Mouse (Mus musculus): ENCODE measurements around the gene Zfp518a. TPM values are rescaled to one million over a fixed set of nuclear protein-coding genes. Genes with fewer than 3 reads are reported as not detected.
A peak's percentile ranks its signal among the peaks of the same experiment; 100 is the strongest.

Zfp518a gene
- polyA plus RNA-seq (2016; fragmentation: Nextera tagmentation; extraction: Ambion mirVana): 10.1 and 11.3 TPM in 2 replicates

DNA sequence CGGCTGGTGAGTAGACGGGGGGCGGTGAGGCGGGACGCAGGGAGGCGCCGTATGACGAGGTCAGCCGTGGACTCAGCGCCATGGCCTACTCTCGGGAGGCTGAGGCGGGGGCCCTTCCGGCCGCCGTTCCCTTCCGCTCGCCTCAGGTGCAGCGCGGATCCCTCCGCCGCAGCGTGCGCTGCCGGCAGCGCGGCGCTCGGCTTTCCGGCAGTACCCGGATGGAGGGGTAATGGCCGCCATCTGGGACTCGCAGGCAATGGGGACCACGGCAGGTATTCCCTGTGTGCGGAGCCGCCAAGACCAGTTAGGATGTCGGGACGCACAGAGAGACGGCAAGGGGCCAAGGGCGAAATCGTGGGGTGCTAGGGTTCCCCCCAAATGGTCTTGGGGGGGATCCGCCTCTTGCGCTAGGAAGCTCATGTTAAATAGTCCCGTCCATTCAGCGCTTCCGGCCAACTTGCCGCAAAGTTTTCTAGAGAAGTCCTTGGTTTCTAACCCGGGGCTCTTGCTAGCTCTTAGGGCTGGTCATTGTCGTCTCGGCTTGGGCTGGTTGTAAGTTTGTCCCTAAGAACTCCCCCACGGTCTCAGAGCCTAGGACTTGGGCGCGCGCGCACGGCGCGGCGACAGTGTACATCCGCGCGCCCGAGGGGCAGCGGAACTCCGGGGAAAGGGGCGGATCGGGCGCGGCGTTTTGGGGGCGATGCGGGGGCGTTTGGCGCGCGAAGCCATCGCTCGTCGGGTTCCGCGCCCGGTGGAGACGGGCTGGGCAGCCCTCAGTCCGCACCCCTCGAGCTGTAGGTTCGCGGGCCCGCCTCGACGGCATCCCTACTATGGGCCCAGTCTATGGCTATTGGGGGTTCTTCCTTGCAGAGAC lies at the start of gene Zfp518a:
Zfp518a (plus strand) TSS at position 187 of the 874 bp plus-strand sequence.
- peak; percentile 93 for DNase-seq (ENCODE audit: low spot score)
- Histone ChIP-seq H3K9me3 (peaks cover 5% of the 10 kb centered on the region; the same call in 1 of the 2 replicates), H3K27ac (peak within 1 kb of the TSS; percentile 99), H3K4me1 (replicated peaks) (peaks cover 9% of the 10 kb centered on the region; the same call in 1 of the 2 replicates), H3K36me3 (peaks cover 23% of the 10 kb centered on the region), H3K27me3 (ENCODE audit: insufficient read depth, poor library complexity, severe bottlenecking) (peaks cover 38% of the 10 kb centered on the region), H3K4me3 (peak within 1 kb of the TSS; percentile 85)
- under 1% methylated on average over 89 of the region's 89 CpGs for WGBS

DNA sequence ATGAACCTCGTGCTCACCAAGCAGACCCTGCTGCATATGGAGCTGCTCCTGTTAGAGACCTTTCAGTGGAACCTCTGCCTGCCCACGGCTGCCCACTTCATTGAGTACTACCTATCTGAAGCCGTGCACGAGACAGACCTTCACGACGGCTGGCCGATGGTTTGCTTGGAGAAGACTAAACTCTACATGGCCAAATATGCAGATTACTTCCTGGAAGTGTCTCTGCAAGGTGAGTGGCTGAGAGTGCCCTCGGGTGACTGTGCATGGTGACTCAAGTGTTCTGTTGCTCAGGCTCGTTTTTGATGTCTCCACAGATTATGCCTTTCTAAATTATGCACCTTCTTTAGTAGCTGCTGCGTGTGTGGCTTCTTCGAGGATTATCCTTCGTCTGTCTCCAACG lies 49.8 kb upstream of the Zfp518a start:
- Histone ChIP-seq H3K27ac (no peak overlapping the region), H3K27me3 (ENCODE audit: insufficient read depth, poor library complexity, severe bottlenecking) (no peaks in the 10 kb centered on the region), H3K4me3 (no peak overlapping the region), H3K4me1 (replicated peaks) (no peaks in the 10 kb centered on the region), H3K36me3 (peaks cover 99% of the 10 kb centered on the region), H3K9me3 (no peaks in the 10 kb centered on the region)
- no peak for DNase-seq (ENCODE audit: low spot score)
- 92% methylated on average over 13 of the region's 13 CpGs for WGBS

DNA sequence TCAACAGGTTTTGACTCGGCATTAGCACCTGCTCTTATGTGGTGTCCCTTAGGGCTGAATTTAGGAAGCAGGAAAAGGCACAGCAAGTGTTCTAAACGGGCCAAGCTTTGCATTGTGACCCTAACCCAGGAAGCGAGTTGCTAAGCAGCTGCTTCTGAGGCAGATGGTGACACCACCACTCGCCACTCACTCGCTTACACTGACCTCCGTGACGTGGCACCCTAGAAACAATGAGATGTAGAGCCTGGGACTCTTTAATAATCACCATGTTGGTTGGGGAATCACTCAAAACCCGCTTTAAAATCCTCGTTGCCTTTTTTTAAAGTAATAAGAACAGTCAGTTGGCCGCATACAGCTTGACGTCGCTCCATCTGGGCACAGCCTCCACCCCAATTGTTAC lies 45.1 kb upstream of the Zfp518a start:
- 82% methylated on average over 12 of the region's 12 CpGs for WGBS
- Histone ChIP-seq H3K27ac (no peak overlapping the region), H3K4me1 (replicated peaks) (no peaks in the 10 kb centered on the region), H3K36me3 (peaks cover 73% of the 10 kb centered on the region), H3K27me3 (ENCODE audit: insufficient read depth, poor library complexity, severe bottlenecking) (no peaks in the 10 kb centered on the region), H3K9me3 (no peaks in the 10 kb centered on the region), H3K4me3 (no peak overlapping the region)
- DNase-seq (ENCODE audit: low spot score): peak; percentile 4

DNA sequence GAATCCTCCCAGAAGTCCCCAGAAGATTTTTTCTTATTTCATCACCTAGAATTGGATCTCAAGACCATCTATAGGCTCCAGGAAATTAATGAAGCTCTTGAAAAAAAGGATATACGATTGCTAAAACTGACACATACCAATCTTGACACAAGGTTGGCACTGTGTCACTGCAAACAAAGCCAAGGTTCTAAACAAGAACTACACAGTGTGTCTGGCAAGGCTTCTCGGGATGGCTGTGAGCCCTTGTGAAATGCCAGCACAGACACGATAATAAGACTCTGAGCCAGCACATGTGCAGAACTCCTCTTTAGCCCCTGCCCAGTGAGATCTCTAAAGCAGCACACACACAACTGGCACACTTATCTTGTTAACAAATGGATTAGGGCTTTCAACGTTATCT lies 35.0 kb upstream of the Zfp518a start:
- Histone ChIP-seq H3K27me3 (ENCODE audit: insufficient read depth, poor library complexity, severe bottlenecking) (peaks cover 11% of the 10 kb centered on the region; the same call in 1 of the 2 replicates), H3K4me1 (replicated peaks) (no peaks in the 10 kb centered on the region), H3K36me3 (no peaks in the 10 kb centered on the region), H3K4me3 (no peak overlapping the region), H3K27ac (no peak overlapping the region), H3K9me3 (no peaks in the 10 kb centered on the region)
- WGBS: 76% methylated on average over 4 of the region's 4 CpGs
- DNase-seq (ENCODE audit: low spot score): no peak

DNA sequence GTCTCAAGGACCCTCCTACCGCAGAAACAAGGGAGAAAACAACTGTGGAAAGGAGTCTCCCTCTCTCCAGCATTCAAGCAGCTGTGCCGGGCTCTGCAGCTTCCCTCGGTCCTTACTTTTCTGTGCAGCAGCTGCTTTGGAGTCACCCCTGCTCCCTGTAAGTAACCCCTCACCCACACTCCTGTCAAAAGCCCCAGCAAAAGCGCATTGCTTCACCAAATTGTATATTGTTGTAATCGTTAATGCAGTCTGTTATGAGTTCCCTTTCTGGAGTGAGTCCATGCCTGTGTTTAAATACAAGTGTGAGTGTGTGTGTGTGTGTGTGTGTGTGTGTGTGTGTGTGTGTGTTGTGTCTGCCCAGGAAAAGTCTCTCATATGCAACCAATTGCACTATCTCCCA lies 26.2 kb upstream of the Zfp518a start:
- no peak for DNase-seq (ENCODE audit: low spot score)
- peaks cover 47% of the 10 kb centered on the region for H3K27me3 ChIP-seq (ENCODE audit: insufficient read depth, poor library complexity, severe bottlenecking)
- H3K9me3 ChIP-seq: 0 out of 2 replicates have a peak, but pooled peaks cover 2% of the 10 kb centered on the region
- H3K4me3 ChIP-seq: no peak overlapping the region
- H3K36me3 ChIP-seq: no peaks in the 10 kb centered on the region
- H3K27ac ChIP-seq: no peak overlapping the region
- peaks cover 5% of the 10 kb centered on the region for H3K4me1 ChIP-seq (replicated peaks)
- 43% methylated on average over 5 of the region's 5 CpGs for WGBS

DNA sequence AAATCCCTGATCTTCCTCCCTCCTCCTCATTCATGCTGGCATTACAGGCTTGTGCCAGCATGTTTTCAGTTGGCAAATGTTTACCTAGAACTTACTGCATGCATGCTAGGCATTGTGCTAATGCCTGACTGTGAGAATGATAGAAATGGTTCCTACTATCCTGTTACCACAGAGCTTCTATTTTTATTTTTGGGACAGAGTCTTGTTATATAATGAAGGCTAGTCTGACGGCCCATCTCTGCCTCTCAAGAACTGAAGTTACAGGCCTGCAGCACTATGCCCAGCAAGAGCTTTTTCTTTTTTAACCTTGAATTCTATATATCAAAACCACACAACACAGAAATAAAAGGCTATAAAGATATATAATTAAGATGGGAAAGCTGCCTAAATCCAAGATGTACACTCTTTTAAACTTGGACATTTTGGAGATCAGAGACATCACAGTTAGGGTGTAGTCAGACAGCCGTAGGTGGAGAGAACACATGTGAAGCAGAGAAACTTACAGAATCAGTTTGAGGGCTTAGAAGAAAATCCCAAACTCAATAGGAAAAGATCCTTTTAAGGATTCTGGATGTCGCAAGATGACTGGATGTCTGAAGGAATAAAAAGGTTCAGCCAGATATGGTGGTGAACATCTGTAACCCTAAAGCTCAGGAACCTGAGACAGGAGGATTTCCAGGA lies 24.9 kb upstream of the Zfp518a start:
- 87% methylated on average over 3 of the region's 3 CpGs for WGBS
- Histone ChIP-seq H3K9me3 (0 out of 2 replicates have a peak, but pooled peaks cover 2% of the 10 kb centered on the region), H3K27ac (no peak overlapping the region), H3K36me3 (no peaks in the 10 kb centered on the region), H3K27me3 (ENCODE audit: insufficient read depth, poor library complexity, severe bottlenecking) (peaks cover 49% of the 10 kb centered on the region), H3K4me3 (no peak overlapping the region), H3K4me1 (replicated peaks) (peaks cover 5% of the 10 kb centered on the region)
- DNase-seq (ENCODE audit: low spot score): no peak

DNA sequence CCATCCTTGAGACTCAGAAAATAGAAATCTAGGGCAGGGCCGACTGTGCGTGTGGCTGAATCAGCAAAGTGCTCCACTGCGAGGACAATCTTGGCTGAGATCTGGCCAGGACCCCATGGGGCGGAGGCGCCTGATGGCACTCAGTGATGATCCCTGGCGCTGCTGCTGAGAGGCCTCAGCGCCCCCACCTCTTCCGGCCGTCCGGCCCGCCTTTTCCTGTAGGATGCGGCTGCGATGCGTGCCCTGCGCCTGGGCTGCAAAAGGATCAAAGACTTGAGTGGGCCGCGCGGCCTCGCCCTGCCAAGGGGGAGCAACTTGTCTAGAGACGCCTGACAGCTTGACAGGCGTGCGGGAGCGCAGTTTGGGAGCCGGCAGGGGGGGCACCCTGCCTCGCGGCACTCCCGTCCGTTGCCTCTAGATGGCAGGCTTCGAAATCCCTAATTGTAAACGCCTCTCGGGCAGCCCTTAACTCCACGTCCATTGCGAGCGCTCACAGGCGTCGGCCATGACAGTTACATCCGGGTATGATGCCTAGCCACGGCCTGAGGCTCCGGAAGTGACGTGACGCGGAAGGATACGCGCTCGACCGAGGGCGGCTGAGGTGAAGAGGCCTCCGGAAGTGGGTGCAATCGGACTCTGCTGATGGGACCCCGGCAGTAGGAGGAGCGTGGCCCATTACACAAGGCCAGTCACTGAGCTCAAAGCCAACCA lies 21.4 kb upstream of the Zfp518a start:
- Histone ChIP-seq H3K9me3 (0 out of 2 replicates have a peak, but pooled peaks cover 2% of the 10 kb centered on the region), H3K36me3 (no peaks in the 10 kb centered on the region), H3K27me3 (ENCODE audit: insufficient read depth, poor library complexity, severe bottlenecking) (peaks cover 74% of the 10 kb centered on the region), H3K4me1 (replicated peaks) (peaks cover 5% of the 10 kb centered on the region), H3K4me3 (peak overlapping the region; percentile 67), H3K27ac (peak overlapping the region; percentile 92)
- WGBS: 2% methylated on average over 51 of the region's 51 CpGs
- DNase-seq (ENCODE audit: low spot score): peak; percentile 97

DNA sequence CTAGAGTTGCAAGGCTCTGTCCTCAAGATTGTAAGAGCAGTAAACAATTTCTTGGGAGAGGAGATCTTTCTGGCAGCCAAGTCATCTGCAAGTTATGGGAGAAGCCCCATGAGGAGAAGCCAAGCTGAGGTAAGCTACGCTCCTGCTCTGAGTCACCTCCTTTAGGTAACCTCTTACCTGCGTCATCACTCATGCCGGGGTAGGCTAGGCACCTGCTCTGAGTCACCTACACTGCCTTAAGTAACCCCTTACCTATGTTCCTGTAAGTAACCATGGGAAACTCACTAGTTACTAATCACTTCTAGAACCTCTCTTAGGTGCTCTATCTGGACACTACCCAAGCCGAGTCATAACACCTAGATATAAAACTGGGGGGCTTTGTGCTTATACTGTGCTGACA lies 12.8 kb upstream of the Zfp518a start:
- 87% methylated on average over 4 of the region's 4 CpGs for WGBS
- Histone ChIP-seq H3K27ac (no peak overlapping the region), H3K4me3 (no peak overlapping the region), H3K36me3 (no peaks in the 10 kb centered on the region), H3K27me3 (ENCODE audit: insufficient read depth, poor library complexity, severe bottlenecking) (peaks cover 82% of the 10 kb centered on the region), H3K4me1 (replicated peaks) (no peaks in the 10 kb centered on the region), H3K9me3 (no peaks in the 10 kb centered on the region)
- no peak for DNase-seq (ENCODE audit: low spot score)

DNA sequence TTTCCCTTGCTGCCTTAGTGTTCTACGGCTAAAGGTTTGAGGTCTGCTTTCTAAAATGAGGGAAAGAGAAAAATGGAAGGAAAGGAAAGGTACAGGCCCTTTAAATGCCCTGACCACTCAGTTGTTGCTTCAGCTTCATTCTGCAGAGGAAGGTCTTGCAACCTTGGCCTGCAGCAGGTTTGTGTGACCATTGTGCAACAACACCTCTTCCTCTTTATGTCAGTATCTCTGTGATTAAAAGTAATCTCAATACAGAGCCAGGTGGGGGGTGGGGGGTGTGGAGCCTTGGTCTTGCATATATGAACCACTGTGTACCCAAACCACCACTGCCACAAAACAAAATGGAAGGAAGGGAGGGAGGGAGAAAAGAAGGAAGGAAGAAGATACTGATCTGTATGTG lies 5.6 kb upstream of the Zfp518a start:
- Histone ChIP-seq H3K27me3 (ENCODE audit: insufficient read depth, poor library complexity, severe bottlenecking) (peaks cover 87% of the 10 kb centered on the region), H3K9me3 (peaks cover 2% of the 10 kb centered on the region; the same call in 1 of the 2 replicates), H3K4me3 (no peak overlapping the region), H3K36me3 (no peaks in the 10 kb centered on the region), H3K4me1 (replicated peaks) (no peaks in the 10 kb centered on the region), H3K27ac (no peak overlapping the region)
- WGBS: 84% methylated on average over 1 of the region's 1 CpGs
- no peak for DNase-seq (ENCODE audit: low spot score)

DNA sequence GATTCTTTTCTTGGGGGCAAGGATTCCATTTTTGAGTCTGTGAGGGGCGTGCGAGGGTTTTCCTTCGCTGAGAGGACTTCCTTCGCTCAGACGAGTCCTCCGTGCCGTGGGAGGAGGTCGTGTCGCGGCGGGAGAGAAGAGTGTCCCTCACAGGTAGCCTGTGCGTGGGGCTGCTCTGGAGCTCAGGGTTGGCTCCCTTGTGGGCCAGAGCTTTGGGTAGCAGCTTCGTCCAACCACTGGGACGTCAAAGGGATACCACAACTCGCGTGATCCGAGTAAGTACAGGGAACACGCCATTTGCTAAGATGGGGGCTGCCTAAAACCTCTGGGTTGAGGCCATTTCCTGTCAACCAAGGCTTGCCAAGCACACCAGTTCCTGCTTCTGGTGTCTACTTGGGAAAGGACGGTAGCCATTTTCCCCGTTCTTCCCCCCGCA lies 416 bp upstream of the Zfp518a start:
- Histone ChIP-seq H3K9me3 (peaks cover 5% of the 10 kb centered on the region; the same call in 1 of the 2 replicates), H3K27ac (peak overlapping the region; percentile 99), H3K4me1 (replicated peaks) (peaks cover 9% of the 10 kb centered on the region; the same call in 1 of the 2 replicates), H3K36me3 (peaks cover 18% of the 10 kb centered on the region), H3K27me3 (ENCODE audit: insufficient read depth, poor library complexity, severe bottlenecking) (peaks cover 45% of the 10 kb centered on the region), H3K4me3 (peak overlapping the region; percentile 85)
- DNase-seq (ENCODE audit: low spot score): no peak
- 41% methylated on average over 21 of the region's 21 CpGs for WGBS

DNA sequence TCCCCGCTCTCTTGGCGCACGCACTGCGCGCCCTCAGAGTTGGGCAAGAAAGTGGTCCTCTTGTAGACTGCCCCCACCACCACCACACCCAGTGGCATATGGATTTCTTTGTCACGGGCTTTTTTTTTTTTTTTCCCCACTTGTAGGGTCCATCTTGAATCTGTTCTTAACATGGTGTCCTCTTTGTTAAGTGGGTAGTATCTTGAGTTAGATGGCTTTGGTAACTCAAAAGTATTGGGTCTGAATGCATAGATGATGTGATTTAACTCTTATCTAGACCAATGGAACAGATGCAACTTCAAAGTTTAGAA lies 843 bp downstream of the Zfp518a start:
- H3K4me3 ChIP-seq: peak overlapping the region; percentile 85
- H3K9me3 ChIP-seq: peaks cover 5% of the 10 kb centered on the region; the same call in 1 of the 2 replicates
- H3K4me1 ChIP-seq (replicated peaks): peaks cover 9% of the 10 kb centered on the region; the same call in 1 of the 2 replicates
- WGBS: 2% methylated on average over 6 of the region's 6 CpGs
- DNase-seq (ENCODE audit: low spot score): no peak
- H3K36me3 ChIP-seq: peaks cover 23% of the 10 kb centered on the region
- H3K27ac ChIP-seq: peak overlapping the region; percentile 99
- H3K27me3 ChIP-seq (ENCODE audit: insufficient read depth, poor library complexity, severe bottlenecking): peaks cover 34% of the 10 kb centered on the region

DNA sequence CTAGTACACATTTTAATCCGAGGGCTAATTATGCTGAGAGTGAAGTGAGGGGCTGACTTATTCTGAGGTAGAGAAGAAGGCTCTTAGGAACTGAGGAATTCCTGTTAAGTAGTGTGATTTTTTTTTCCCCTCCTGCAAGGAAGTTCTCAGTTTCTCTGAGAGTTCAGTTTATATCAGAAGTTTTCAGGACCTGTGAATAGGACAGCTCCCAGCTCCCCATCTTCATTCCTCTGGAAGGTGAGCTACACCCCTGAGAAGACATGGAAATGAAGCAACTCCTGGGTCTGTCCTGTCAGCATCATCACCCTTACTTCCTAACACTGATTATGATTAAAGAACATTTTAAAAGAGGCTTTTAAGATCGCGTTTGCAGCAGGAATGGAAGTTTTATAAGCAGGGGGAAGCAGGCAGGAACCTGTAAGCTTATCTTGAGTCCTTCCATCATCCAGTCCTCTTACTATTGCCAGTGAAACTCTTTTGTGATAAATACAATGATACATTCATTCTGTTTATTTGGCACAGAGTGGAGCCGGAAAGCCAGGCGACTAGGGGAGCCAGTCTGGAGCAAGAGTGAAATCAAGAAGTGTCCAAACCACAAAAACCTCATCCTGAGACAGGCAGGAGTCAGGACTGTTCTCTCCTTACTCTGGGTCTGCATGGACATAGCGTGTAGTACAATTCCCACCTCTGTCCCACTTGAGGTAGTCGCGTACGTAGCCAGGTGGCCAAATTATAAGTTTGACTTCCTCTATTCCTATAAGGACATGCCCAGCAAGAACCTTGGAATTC lies 37.3 kb downstream of the Zfp518a start:
- no peaks in the 10 kb centered on the region for H3K36me3 ChIP-seq
- WGBS: 69% methylated on average over 9 of the region's 9 CpGs
- H3K4me1 ChIP-seq (replicated peaks): peaks cover 5% of the 10 kb centered on the region
- DNase-seq (ENCODE audit: low spot score): no peak
- H3K9me3 ChIP-seq: no peaks in the 10 kb centered on the region
- H3K4me3 ChIP-seq: no peak overlapping the region
- H3K27ac ChIP-seq: no peak overlapping the region
- H3K27me3 ChIP-seq (ENCODE audit: insufficient read depth, poor library complexity, severe bottlenecking): no peaks in the 10 kb centered on the region

All from hindbrain, embryonic 10.5 days (tissue).